Mouse (Mus musculus): Measurements from ENCODE around the gene Col23a1. TPM values are rescaled to one million over a fixed set of nuclear protein-coding genes. Genes with fewer than 3 reads are reported as not detected.

Col23a1 gene
- total RNA-seq (2015; ENCODE audit: low replicate concordance): not detected in 2 replicates
- 0.09 and 0.14 TPM in 2 replicates for total RNA-seq (2017; ENCODE audit: low replicate concordance)

- no peak for ATAC-seq (replicated peaks; ENCODE audit: low FRiP score, poor library complexity, severe bottlenecking)
These were observed at the start of gene Col23a1 for GRCm38 (mm10) chr11:51289564-51290041. Gene Col23a1, plus strand, starts transcription at chr11:51289920.

GRCm38 (mm10) chr11:51242897-51243296, 46.8 kb upstream of the Col23a1 start:
- no peak for ATAC-seq (replicated peaks; ENCODE audit: low FRiP score, poor library complexity, severe bottlenecking)

- ATAC-seq (replicated peaks; ENCODE audit: low FRiP score, poor library complexity, severe bottlenecking): no peak
These were observed 32.7 kb upstream of the Col23a1 start for GRCm38 (mm10) chr11:51257006-51257405.

GRCm38 (mm10) chr11:51261680-51262219, 28.0 kb upstream of the Col23a1 start, which contains the start of gene Clk4:
Gene Clk4, plus strand, starts transcription at chr11:51261730.
- ATAC-seq (replicated peaks; ENCODE audit: low FRiP score, poor library complexity, severe bottlenecking): no peak

GRCm38 (mm10) chr11:51262342-51263285, 27.1 kb upstream of the Col23a1 start, which contains the start of gene BC049762:
Gene BC049762, minus strand, starts transcription at chr11:51263046.
- peak; percentile 92 for ATAC-seq (replicated peaks; ENCODE audit: low FRiP score, poor library complexity, severe bottlenecking)

- ATAC-seq (replicated peaks; ENCODE audit: low FRiP score, poor library complexity, severe bottlenecking): peak; percentile 28
These were observed 26.4 kb upstream of the Col23a1 start for GRCm38 (mm10) chr11:51263286-51263831.

- ATAC-seq (replicated peaks; ENCODE audit: low FRiP score, poor library complexity, severe bottlenecking): peak; percentile 58
These were observed 25.4 kb upstream of the Col23a1 start for GRCm38 (mm10) chr11:51264352-51264751.

- 0 out of 2 replicates have a peak, but pooled peaks have one; percentile 42 for ATAC-seq (replicated peaks; ENCODE audit: low FRiP score, poor library complexity, severe bottlenecking)
These were observed 24.4 kb upstream of the Col23a1 start for GRCm38 (mm10) chr11:51265326-51265725.

GRCm38 (mm10) chr11:51274418-51274817, 15.3 kb upstream of the Col23a1 start:
- ATAC-seq (replicated peaks; ENCODE audit: low FRiP score, poor library complexity, severe bottlenecking): no peak

- no peak for ATAC-seq (replicated peaks; ENCODE audit: low FRiP score, poor library complexity, severe bottlenecking)
These were observed 591 bp downstream of the Col23a1 start for GRCm38 (mm10) chr11:51290066-51290955.

- no peak for ATAC-seq (replicated peaks; ENCODE audit: low FRiP score, poor library complexity, severe bottlenecking)
These were observed 4.3 kb downstream of the Col23a1 start for GRCm38 (mm10) chr11:51293956-51294530.

- no peak for ATAC-seq (replicated peaks; ENCODE audit: low FRiP score, poor library complexity, severe bottlenecking)
These were observed 6.0 kb downstream of the Col23a1 start for GRCm38 (mm10) chr11:51295742-51296141.

- ATAC-seq (replicated peaks; ENCODE audit: low FRiP score, poor library complexity, severe bottlenecking): no peak
These were observed 9.0 kb downstream of the Col23a1 start for GRCm38 (mm10) chr11:51298691-51299090.

- no peak for ATAC-seq (replicated peaks; ENCODE audit: low FRiP score, poor library complexity, severe bottlenecking)
These were observed 12.7 kb downstream of the Col23a1 start for GRCm38 (mm10) chr11:51302396-51302795.

- no peak for ATAC-seq (replicated peaks; ENCODE audit: low FRiP score, poor library complexity, severe bottlenecking)
These were observed 14.3 kb downstream of the Col23a1 start for GRCm38 (mm10) chr11:51303981-51304553.

- ATAC-seq (replicated peaks; ENCODE audit: low FRiP score, poor library complexity, severe bottlenecking): no peak
These were observed 18.6 kb downstream of the Col23a1 start for GRCm38 (mm10) chr11:51308306-51308705.

- ATAC-seq (replicated peaks; ENCODE audit: low FRiP score, poor library complexity, severe bottlenecking): no peak
These were observed 22.1 kb downstream of the Col23a1 start for GRCm38 (mm10) chr11:51311846-51312245.

GRCm38 (mm10) chr11:51315991-51316810, 26.5 kb downstream of the Col23a1 start:
- no peak for ATAC-seq (replicated peaks; ENCODE audit: low FRiP score, poor library complexity, severe bottlenecking)
